Mouse (Mus musculus): ENCODE measurements at regions not wholly inside any gene's neighbourhood (a gene's known extent, or its start where the extent isn't known, plus 50 kb on each side); places are given as distances from the start of the nearest gene placed in this dataset.

GRCm38 (mm10) chr7:136071331-136071730 lies 355.2 kb upstream of the Mki67 start:
- DNase-seq, result no peak
- intact Hi-C loops (cut with DNase I), result no loop called here

- no peak for DNase-seq
- intact Hi-C loops (cut with DNase I), result no loop called here
These were observed 357.2 kb upstream of the Mki67 start for GRCm38 (mm10) chr7:136073265-136073799.

- DNase-seq, result no peak
- intact Hi-C loops (cut with DNase I), result no loop called here
These were observed 357.9 kb upstream of the Mki67 start for GRCm38 (mm10) chr7:136074043-136074442.

GRCm38 (mm10) chr7:136081534-136082252 lies 365.5 kb upstream of the Mki67 start:
- intact Hi-C loops (cut with DNase I), result no loop called here
- no peak for DNase-seq

GRCm38 (mm10) chr7:136082253-136082867 lies 366.2 kb upstream of the Mki67 start:
- intact Hi-C loops (cut with DNase I), result no loop called here
- no peak for DNase-seq

- DNase-seq, result no peak
- intact Hi-C loops (cut with DNase I), result no loop called here
These were observed 366.8 kb upstream of the Mki67 start for GRCm38 (mm10) chr7:136083005-136083404.

GRCm38 (mm10) chr7:136083571-136084342 lies 367.6 kb upstream of the Mki67 start:
- intact Hi-C loops (cut with DNase I), result no loop called here
- DNase-seq, result no peak

GRCm38 (mm10) chr7:136088785-136089184 lies 372.6 kb upstream of the Mki67 start:
- intact Hi-C loops (cut with DNase I), result no loop called here
- DNase-seq, result no peak

- DNase-seq, result no peak
- intact Hi-C loops (cut with DNase I), result no loop called here
These were observed 378.7 kb upstream of the Mki67 start for GRCm38 (mm10) chr7:136094681-136095360.

- DNase-seq, result no peak
- intact Hi-C loops (cut with DNase I), result no loop called here
These were observed 387.9 kb upstream of the Mki67 start for GRCm38 (mm10) chr7:136104021-136104420.

GRCm38 (mm10) chr7:136112163-136112562 lies 396.0 kb upstream of the Mki67 start:
- intact Hi-C loops (cut with DNase I), result no loop called here
- DNase-seq, result no peak

- no peak for DNase-seq
These were observed 404.8 kb upstream of the Mki67 start for GRCm38 (mm10) chr7:136120930-136121329.

GRCm38 (mm10) chr7:136121406-136121805 lies 405.2 kb upstream of the Mki67 start:
- intact Hi-C loops (cut with DNase I), result no loop called here
- no peak for DNase-seq

More at GRCm38 (mm10) chr7:136120930-136121329, 404.8 kb upstream of the Mki67 start:
- intact Hi-C loops (cut with DNase I), result no loop called here

- peak in 1 of 2 experiments; percentile 29 for DNase-seq
- intact Hi-C loops (cut with DNase I), result no loop called here
These were observed 408.6 kb upstream of the Mki67 start for GRCm38 (mm10) chr7:136124786-136125185.

GRCm38 (mm10) chr7:136126393-136126792 lies 410.2 kb upstream of the Mki67 start:
- no peak for DNase-seq
- intact Hi-C loops (cut with DNase I), result no loop called here

GRCm38 (mm10) chr7:136127576-136127975 lies 411.4 kb upstream of the Mki67 start:
- intact Hi-C loops (cut with DNase I), result no loop called here

GRCm38 (mm10) chr7:136129721-136130123 lies 413.6 kb upstream of the Mki67 start:
- intact Hi-C loops (cut with DNase I), result no loop called here
- no peak for DNase-seq

More at GRCm38 (mm10) chr7:136127576-136127975, 411.4 kb upstream of the Mki67 start:
- no peak for DNase-seq

- intact Hi-C loops (cut with DNase I), result no loop called here
- no peak for DNase-seq
These were observed 414.6 kb upstream of the Mki67 start for GRCm38 (mm10) chr7:136130666-136131239.

- intact Hi-C loops (cut with DNase I), result no loop called here
- DNase-seq, result no peak
These were observed 416.8 kb upstream of the Mki67 start for GRCm38 (mm10) chr7:136132976-136133375.

- intact Hi-C loops (cut with DNase I), result no loop called here
- no peak for DNase-seq
These were observed 420.5 kb upstream of the Mki67 start for GRCm38 (mm10) chr7:136136666-136137065.

Measured in heart, postnatal 14 days (tissue).